Mouse (Mus musculus) erythroblast, embryonic 14.5 days (primary cell): ENCODE results near the gene Drg2.

Experiments
- GATA1 ChIP-seq: IDR thresholded peaks from 2 replicates; pipeline ENCODE4 v1.6.1; 2012; ENCODE audit warnings: low read length, inconsistent platforms, mixed read lengths
- TAL1 ChIP-seq: IDR thresholded peaks from 3 replicates; pipeline ENCODE4 v1.6.1; 2012; ENCODE audit warnings: low read length, inconsistent platforms, mixed read lengths

- TF ChIP-seq GATA1 (no peak), TAL1 (no peak)
These were observed 52.9 kb downstream of the Drg2 start for GRCm38 (mm10) chr11:60507281-60507680.
